Mouse (Mus musculus) monocyte, adult 5-6 weeks (primary cell): ENCODE measurements around the gene Cped1. TPM values are rescaled to one million over a fixed set of nuclear protein-coding genes. Genes with fewer than 3 reads are reported as not detected.

Experiments
- total RNA-seq: library from RNA; stranded (forward); fragments of 200-1000, 200-491, 200-594 nt; gene quantifications from 3 replicates; pipeline ENCODE4 v1.2.3, GENCODE M21; 2017

The Cped1 gene
- total RNA-seq, 1 experiment from 2014 or later, result 1.6 TPM

Other genes with a start within 250 kb of the Cped1 start
- gene Tspan12, start 133.4 kb upstream of the Cped1 start, total RNA-seq, result not detected in 3 replicates
- gene Ing3, start 36.3 kb upstream of the Cped1 start, total RNA-seq, result 63.6 to 77.0 TPM (median 66.0 TPM) in 3 replicates